Mouse (Mus musculus): ENCODE data around the gene Dqx1. TPM values are rescaled to one million over a fixed set of nuclear protein-coding genes. Genes with fewer than 3 reads are reported as not detected.
A peak's percentile ranks its signal among the peaks of the same experiment; 100 is the strongest.

Dqx1 gene
- polyA plus RNA-seq, 2 experiments: 2.9 to 7.7 TPM

- ATAC-seq (ENCODE audit: insufficient read depth) (no peak), DNase-seq (ENCODE audit: low read depth in 3 of 3, low spot score in 3 of 3) (no peak)
- Histone ChIP-seq H3K27ac (no peak overlapping the region), H3K4me2 (ENCODE audit: low read depth) (no peak overlapping the region), H3K9me3 (ENCODE audit: control insufficient read depth, low read length) (no peaks in the 10 kb centered on the region), H3K36me3 (replicated peaks; ENCODE audit: control insufficient read depth, insufficient read depth, low read depth) (0 out of 2 replicates have a peak, but pooled peaks cover under 1% of the 10 kb centered on the region), H3K27me3 (ENCODE audit: control insufficient read depth, insufficient read depth, low read length) (no peaks in the 10 kb centered on the region; the same call in 1 of the 2 replicates), H3K4me1 (replicated peaks; ENCODE audit: control insufficient read depth in 2 of 2, insufficient read depth in 2 of 2, low read length in 1 of 2) (peaks cover 26 to 32% of the 10 kb centered on the region in 2 experiments), H3K4me3 (ENCODE audit: insufficient read depth in 1 of 2, low read depth in 2 of 2, low read length in 2 of 2) (no peak overlapping the region), H3K9ac (replicated peaks) (no peak overlapping the region)
- no peak for TF ChIP-seq EP300 (IDR thresholded peaks at IDR 0.05; ENCODE audit: low read depth)
- no peak for TF ChIP-seq CTCF (IDR thresholded peaks at IDR 0.05; ENCODE audit: low read depth)
- WGBS (ENCODE audit: insufficient replicate concordance): 76% methylated on average over 8 of the region's 8 CpGs
Measured at GRCm38 (mm10) chr6:83037188-83037587, 20.5 kb upstream of the Dqx1 start.

GRCm38 (mm10) chr6:83038496-83039012, 19.1 kb upstream of the Dqx1 start:
- Histone ChIP-seq H3K36me3 (replicated peaks; ENCODE audit: control insufficient read depth, insufficient read depth, low read depth) (no peaks in the 10 kb centered on the region), H3K4me3 (ENCODE audit: insufficient read depth in 1 of 2, low read depth in 2 of 2, low read length in 2 of 2) (peak overlapping the region in 1 of 2 experiments; percentile 25; a peak in 2 of 4 replicates), H3K4me2 (ENCODE audit: low read depth) (peak overlapping the region; percentile 63), H3K27me3 (ENCODE audit: control insufficient read depth, insufficient read depth, low read length) (no peaks in the 10 kb centered on the region; the same call in 1 of the 2 replicates), H3K9ac (replicated peaks) (peak overlapping the region; percentile 54), H3K4me1 (replicated peaks; ENCODE audit: control insufficient read depth in 2 of 2, insufficient read depth in 2 of 2, low read length in 1 of 2) (peaks cover 24 to 28% of the 10 kb centered on the region in 2 experiments), H3K9me3 (ENCODE audit: control insufficient read depth, low read length) (no peaks in the 10 kb centered on the region), H3K27ac (peak overlapping the region; percentile 96)
- ATAC-seq (ENCODE audit: insufficient read depth) (peak; percentile 99), DNase-seq (ENCODE audit: low read depth in 3 of 3, low spot score in 3 of 3) (peak; percentile 88 to 93 (median 89))
- 13% methylated on average over 24 of the region's 24 CpGs for WGBS (ENCODE audit: insufficient replicate concordance)
- TF ChIP-seq EP300 (IDR thresholded peaks at IDR 0.05; ENCODE audit: low read depth) (peak; percentile 55), CTCF (IDR thresholded peaks at IDR 0.05; ENCODE audit: low read depth) (no peak)

GRCm38 (mm10) chr6:83040601-83041000, 17.0 kb upstream of the Dqx1 start:
- Histone ChIP-seq H3K9me3 (ENCODE audit: control insufficient read depth, low read length) (no peaks in the 10 kb centered on the region), H3K4me2 (ENCODE audit: low read depth) (no peak overlapping the region), H3K27ac (no peak overlapping the region), H3K4me3 (ENCODE audit: insufficient read depth in 1 of 2, low read depth in 2 of 2, low read length in 2 of 2) (no peak overlapping the region), H3K36me3 (replicated peaks; ENCODE audit: control insufficient read depth, insufficient read depth, low read depth) (no peaks in the 10 kb centered on the region), H3K4me1 (replicated peaks; ENCODE audit: control insufficient read depth in 2 of 2, insufficient read depth in 2 of 2, low read length in 1 of 2) (peaks cover 19 to 25% of the 10 kb centered on the region in 2 experiments), H3K27me3 (ENCODE audit: control insufficient read depth, insufficient read depth, low read length) (no peaks in the 10 kb centered on the region), H3K9ac (replicated peaks) (no peak overlapping the region)
- no peak for DNase-seq (ENCODE audit: low read depth in 3 of 3, low spot score in 3 of 3)
- no peak for ATAC-seq (ENCODE audit: insufficient read depth)
- TF ChIP-seq EP300 (IDR thresholded peaks at IDR 0.05; ENCODE audit: low read depth) (no peak), CTCF (IDR thresholded peaks at IDR 0.05; ENCODE audit: low read depth) (no peak)
- WGBS (ENCODE audit: insufficient replicate concordance): 78% methylated on average over 5 of the region's 5 CpGs

GRCm38 (mm10) chr6:83043561-83043960, 14.1 kb upstream of the Dqx1 start:
- Histone ChIP-seq H3K9me3 (ENCODE audit: control insufficient read depth, low read length) (no peaks in the 10 kb centered on the region), H3K4me3 (ENCODE audit: insufficient read depth in 1 of 2, low read depth in 2 of 2, low read length in 2 of 2) (no peak overlapping the region), H3K9ac (replicated peaks) (no peak overlapping the region), H3K27me3 (ENCODE audit: control insufficient read depth, insufficient read depth, low read length) (no peaks in the 10 kb centered on the region), H3K4me1 (replicated peaks; ENCODE audit: control insufficient read depth in 2 of 2, insufficient read depth in 2 of 2, low read length in 1 of 2) (peaks cover 12 to 20% of the 10 kb centered on the region in 2 experiments), H3K27ac (no peak overlapping the region), H3K36me3 (replicated peaks; ENCODE audit: control insufficient read depth, insufficient read depth, low read depth) (no peaks in the 10 kb centered on the region), H3K4me2 (ENCODE audit: low read depth) (no peak overlapping the region)
- no peak for DNase-seq (ENCODE audit: low read depth in 3 of 3, low spot score in 3 of 3)
- no peak for TF ChIP-seq CTCF (IDR thresholded peaks at IDR 0.05; ENCODE audit: low read depth)
- TF ChIP-seq EP300 (IDR thresholded peaks at IDR 0.05; ENCODE audit: low read depth): no peak
- WGBS (ENCODE audit: insufficient replicate concordance): 63% methylated on average over 6 of the region's 6 CpGs
- no peak for ATAC-seq (ENCODE audit: insufficient read depth)

GRCm38 (mm10) chr6:83043993-83044392, 13.7 kb upstream of the Dqx1 start:
- ATAC-seq (ENCODE audit: insufficient read depth) (no peak), DNase-seq (ENCODE audit: low read depth in 3 of 3, low spot score in 3 of 3) (no peak)
- no peak overlapping the region for H3K4me3 ChIP-seq (ENCODE audit: insufficient read depth in 1 of 2, low read depth in 2 of 2, low read length in 2 of 2)
- no peaks in the 10 kb centered on the region for H3K9me3 ChIP-seq (ENCODE audit: control insufficient read depth, low read length)
- no peak overlapping the region for H3K27ac ChIP-seq
- 75% methylated on average over 5 of the region's 5 CpGs for WGBS (ENCODE audit: insufficient replicate concordance)
- H3K4me1 ChIP-seq (replicated peaks; ENCODE audit: control insufficient read depth in 2 of 2, insufficient read depth in 2 of 2, low read length in 1 of 2): peaks cover 10 to 17% of the 10 kb centered on the region in 2 experiments; a peak in 3 of 4 replicates
- H3K36me3 ChIP-seq (replicated peaks; ENCODE audit: control insufficient read depth, insufficient read depth, low read depth): no peaks in the 10 kb centered on the region
- H3K27me3 ChIP-seq (ENCODE audit: control insufficient read depth, insufficient read depth, low read length): no peaks in the 10 kb centered on the region
- no peak overlapping the region for H3K9ac ChIP-seq (replicated peaks)
- H3K4me2 ChIP-seq (ENCODE audit: low read depth): no peak overlapping the region
- no peak for TF ChIP-seq CTCF (IDR thresholded peaks at IDR 0.05; ENCODE audit: low read depth)
- TF ChIP-seq EP300 (IDR thresholded peaks at IDR 0.05; ENCODE audit: low read depth): no peak

All from liver, embryonic 14.5 days (tissue).